Mouse (Mus musculus): ENCODE results near the gene Nmnat1.
"Not testable (repeated sequence)": the region's sequence is repeated elsewhere in the genome, so short reads cannot be mapped to it uniquely, and the experiment has no call there.

Nmnat1 gene

GRCm38 (mm10) chr4:149444964-149445701 is 39.9 kb downstream of the Nmnat1 start:
- peak; percentile 53 to 73 for DNase-seq (ENCODE audit: low spot score in 2 of 2)

GRCm38 (mm10) chr4:149444465-149444864 is 40.5 kb downstream of the Nmnat1 start:
- DNase-seq (ENCODE audit: low spot score in 2 of 2), result no peak

GRCm38 (mm10) chr4:149442436-149442835 is 42.6 kb downstream of the Nmnat1 start:
- DNase-seq (ENCODE audit: low spot score in 2 of 2), result no peak

GRCm38 (mm10) chr4:149440576-149440975 is 44.4 kb downstream of the Nmnat1 start:
- no peak for DNase-seq (ENCODE audit: low spot score in 2 of 2)

- not testable (repeated sequence) for DNase-seq (ENCODE audit: low spot score in 2 of 2)
These were observed 53.1 kb downstream of the Nmnat1 start for GRCm38 (mm10) chr4:149431887-149432286.

- DNase-seq (ENCODE audit: low spot score in 2 of 2), result no peak
These were observed 55.4 kb downstream of the Nmnat1 start for GRCm38 (mm10) chr4:149429592-149429991.

- peak; percentile 85 to 91 for DNase-seq (ENCODE audit: low spot score in 2 of 2)
These were observed 58.4 kb downstream of the Nmnat1 start, which contains the start of gene Ube4b for GRCm38 (mm10) chr4:149426325-149427199. Gene Ube4b (minus strand): TSS chr4:149426749.

GRCm38 (mm10) chr4:149425801-149426292 is 59.2 kb downstream of the Nmnat1 start:
- peak in 1 of 2 experiments; percentile 5 for DNase-seq (ENCODE audit: low spot score in 2 of 2)

GRCm38 (mm10) chr4:149424755-149425154 is 60.2 kb downstream of the Nmnat1 start:
- DNase-seq (ENCODE audit: low spot score in 2 of 2), result no peak

GRCm38 (mm10) chr4:149417854-149418365 is 67.1 kb downstream of the Nmnat1 start:
- DNase-seq (ENCODE audit: low spot score in 2 of 2), result no peak
